Mouse (Mus musculus): ENCODE data around the gene Crk. TPM values are rescaled to one million over a fixed set of nuclear protein-coding genes. Genes with fewer than 3 reads are reported as not detected.

Crk gene
- total and polyA plus RNA-seq, 3 experiments, result 44.1 to 98.0 (median 61.2) TPM

DNA sequence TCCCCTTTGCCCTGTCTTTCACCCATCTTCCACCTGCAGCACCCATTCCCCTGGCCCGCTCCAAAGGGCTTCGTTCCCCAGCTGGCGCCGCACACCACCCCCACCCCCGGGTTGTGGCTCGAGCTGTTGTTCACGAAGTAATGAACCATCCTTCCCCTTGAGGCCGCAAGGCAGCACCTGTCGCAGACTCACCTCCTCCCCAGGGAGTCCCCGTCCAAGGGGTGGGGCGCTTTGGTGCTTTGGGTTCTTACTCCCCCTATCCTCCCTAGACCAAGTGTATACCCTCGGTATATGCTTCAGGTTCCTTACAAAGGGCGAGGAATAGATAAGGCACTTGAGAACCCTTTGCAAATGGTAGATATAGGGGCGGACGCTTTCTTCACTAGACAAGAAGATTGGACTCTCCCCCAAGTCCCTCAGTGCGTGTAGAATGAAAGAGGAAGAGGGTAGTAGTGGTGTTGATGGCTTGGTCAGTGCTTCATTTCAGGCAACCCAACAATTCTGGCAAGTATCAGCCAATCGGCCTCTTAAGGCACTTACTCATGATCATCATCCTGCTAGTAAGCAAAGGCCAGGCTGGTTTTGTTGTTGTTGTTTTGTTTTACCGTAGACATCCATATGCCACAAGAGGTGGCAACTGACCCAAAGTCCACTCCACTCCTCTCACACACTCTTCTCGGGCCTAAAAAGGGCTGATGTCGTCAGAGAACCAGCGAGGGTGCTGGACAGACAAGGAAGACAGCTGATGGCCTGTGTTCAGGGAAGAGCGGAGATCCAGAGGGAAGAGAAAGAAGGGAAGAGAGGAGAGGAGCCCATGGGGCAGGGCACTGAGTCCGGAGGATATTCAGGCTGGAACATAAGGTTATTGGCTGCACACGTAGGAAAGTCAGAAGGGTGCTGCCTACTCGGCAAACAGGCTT, 24.3 kb upstream of the Crk start:
- DNase-seq (ENCODE audit: low spot score) (peak; percentile 51), ATAC-seq (ENCODE audit: extremely low read depth, insufficient number of reproducible peaks, low FRiP score, poor library complexity, severe bottlenecking) (no peak)

DNA sequence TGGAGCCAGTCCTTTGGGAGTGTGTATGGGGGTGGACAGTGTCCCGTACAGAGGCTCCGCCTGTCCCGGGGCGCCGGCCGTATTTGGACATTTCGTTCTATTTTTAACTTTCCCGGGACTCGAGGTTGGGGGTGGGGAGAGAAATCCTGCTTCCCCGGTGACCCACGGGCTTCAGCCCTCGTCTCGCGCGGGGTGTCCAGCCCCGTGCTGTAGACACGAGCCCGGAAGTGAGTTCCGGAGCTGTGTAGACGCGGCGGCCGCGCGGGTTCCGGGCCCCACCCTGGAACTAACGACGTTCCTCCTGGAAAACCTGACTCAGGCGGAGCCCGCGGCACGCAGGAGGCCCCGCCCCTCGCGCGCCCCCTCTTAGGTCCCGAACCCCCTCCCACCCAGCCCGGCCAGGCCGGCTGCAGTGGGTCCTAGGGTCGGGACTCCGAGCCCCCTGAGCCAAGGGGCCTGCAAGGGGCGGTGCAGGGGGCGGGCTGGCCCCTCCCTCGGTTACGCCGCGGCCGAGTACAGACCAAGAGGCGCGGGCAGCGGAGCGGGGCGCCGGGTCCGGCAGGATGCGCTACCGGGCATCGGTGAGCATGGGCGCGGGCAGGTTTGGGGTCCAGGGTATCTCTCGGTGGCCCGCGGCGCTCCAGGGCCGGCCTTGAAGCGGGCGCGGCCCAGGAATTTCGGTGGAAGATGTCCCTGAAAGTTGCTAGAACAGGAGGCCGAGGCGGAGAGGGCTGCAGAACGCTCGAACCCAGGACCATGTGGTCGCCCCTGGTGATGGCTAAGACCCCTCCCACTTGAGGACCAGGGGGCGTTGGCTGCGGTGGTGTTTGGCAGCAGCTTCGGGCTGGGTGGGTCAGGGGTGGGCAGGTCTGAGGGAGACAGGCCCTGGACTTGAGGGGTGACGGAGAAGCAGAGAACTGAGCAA, 23.2 kb upstream of the Crk start:
- Histone ChIP-seq H3K4me3 (ENCODE audit: low read depth, low read length) (peak overlapping the region; percentile 80), H3K4me1 (ENCODE audit: insufficient read depth, low read depth, low read length) (peaks cover 68% of the 10 kb centered on the region), H3K27me3 (ENCODE audit: insufficient read depth, low read length) (no peaks in the 10 kb centered on the region), H3K36me3 (replicated peaks) (peaks cover 42% of the 10 kb centered on the region), H3K9me3 (replicated peaks) (no peaks in the 10 kb centered on the region)
- DNase-seq (ENCODE audit: low spot score), result peak; percentile 63
- ATAC-seq (ENCODE audit: extremely low read depth, insufficient number of reproducible peaks, low FRiP score, poor library complexity, severe bottlenecking), result no peak
- no peak for TF ChIP-seq GATA1 (IDR thresholded peaks at IDR 0.05; ENCODE audit: borderline replicate concordance, low read length)
- no peak for TF ChIP-seq GATA2 (IDR thresholded peaks at IDR 0.05; ENCODE audit: borderline replicate concordance, low read depth, low read length)
- no peak for TF ChIP-seq POLR2AphosphoS5 (IDR thresholded peaks at IDR 0.05; ENCODE audit: insufficient replicate concordance, low read depth, low read length)

More for the DNA sequence above, 24.3 kb upstream of the Crk start:
- TF ChIP-seq POLR2AphosphoS5 (IDR thresholded peaks at IDR 0.05; ENCODE audit: insufficient replicate concordance, low read depth, low read length) (no peak), GATA2 (IDR thresholded peaks at IDR 0.05; ENCODE audit: borderline replicate concordance, low read depth, low read length) (no peak), TAL1 (conservative IDR thresholded peaks at IDR 0.05; ENCODE audit: low read depth, low read length) (no peak), CTCF (IDR thresholded peaks at IDR 0.05; ENCODE audit: low read depth, low read length) (no peak), GATA1 (IDR thresholded peaks at IDR 0.05; ENCODE audit: borderline replicate concordance, low read length) (no peak)
- Histone ChIP-seq H3K4me3 (ENCODE audit: low read depth, low read length) (peak overlapping the region; percentile 80), H3K36me3 (replicated peaks) (peaks cover 30% of the 10 kb centered on the region), H3K27me3 (ENCODE audit: insufficient read depth, low read length) (no peaks in the 10 kb centered on the region), H3K4me1 (ENCODE audit: insufficient read depth, low read depth, low read length) (peaks cover 76% of the 10 kb centered on the region), H3K9me3 (replicated peaks) (no peaks in the 10 kb centered on the region)

DNA sequence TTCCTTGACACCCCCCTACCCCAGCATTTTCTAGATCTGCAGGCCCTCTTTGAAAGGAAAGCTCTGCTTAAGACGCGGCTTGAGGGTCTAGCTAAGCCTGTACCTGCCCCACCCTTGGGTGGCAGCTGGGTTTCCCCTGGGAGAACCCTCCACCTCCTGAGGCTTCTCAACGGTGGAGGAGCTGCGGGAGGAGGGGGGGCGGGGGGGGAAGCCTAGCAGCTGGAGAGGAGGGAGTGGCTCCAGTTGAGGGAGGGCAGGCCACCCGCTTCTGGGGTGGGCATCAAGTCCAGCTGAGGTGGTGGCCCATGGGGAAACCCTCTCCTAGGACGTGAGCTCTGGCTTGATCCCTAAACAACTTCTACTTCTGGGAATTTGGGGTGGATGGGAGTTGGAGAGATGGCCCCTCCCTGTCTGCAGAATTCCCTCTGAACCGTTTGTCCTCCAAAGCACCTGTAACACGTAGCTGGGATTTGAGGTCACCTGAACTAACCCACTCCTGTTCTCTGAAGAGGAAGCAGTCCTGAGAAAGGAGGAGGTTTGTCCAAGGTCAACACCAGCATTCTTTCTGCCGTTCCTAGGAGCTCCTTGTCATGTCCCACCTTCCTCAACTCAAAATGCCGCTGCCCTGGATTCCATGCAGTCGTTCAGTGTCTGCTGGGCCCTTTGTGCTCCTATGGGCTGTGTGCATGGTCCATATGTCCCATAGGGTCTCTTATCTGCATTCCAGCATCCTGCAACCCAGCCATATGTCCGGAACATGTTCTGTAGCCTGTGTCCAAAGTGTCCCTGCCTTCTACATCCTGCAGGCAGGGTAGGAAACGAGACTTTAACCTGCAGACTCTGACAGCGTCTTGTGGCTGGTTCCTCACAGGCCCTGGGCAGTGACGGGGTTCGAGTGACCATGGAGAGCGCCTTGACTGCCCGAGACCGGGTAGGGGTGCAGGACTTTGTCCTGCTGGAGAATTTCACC, 22.2 kb upstream of the Crk start:
- H3K27me3 ChIP-seq (ENCODE audit: insufficient read depth, low read length), result no peaks in the 10 kb centered on the region
- DNase-seq (ENCODE audit: low spot score), result peak; percentile 35
- TF ChIP-seq POLR2AphosphoS5 (IDR thresholded peaks at IDR 0.05; ENCODE audit: insufficient replicate concordance, low read depth, low read length) (no peak), GATA1 (IDR thresholded peaks at IDR 0.05; ENCODE audit: borderline replicate concordance, low read length) (no peak), TAL1 (conservative IDR thresholded peaks at IDR 0.05; ENCODE audit: low read depth, low read length) (no peak), GATA2 (IDR thresholded peaks at IDR 0.05; ENCODE audit: borderline replicate concordance, low read depth, low read length) (no peak), CTCF (IDR thresholded peaks at IDR 0.05; ENCODE audit: low read depth, low read length) (no peak)
- peaks cover 52% of the 10 kb centered on the region for H3K36me3 ChIP-seq (replicated peaks)
- ATAC-seq (ENCODE audit: extremely low read depth, insufficient number of reproducible peaks, low FRiP score, poor library complexity, severe bottlenecking), result no peak
- peak overlapping the region; percentile 80 for H3K4me3 ChIP-seq (ENCODE audit: low read depth, low read length)
- peaks cover 63% of the 10 kb centered on the region for H3K4me1 ChIP-seq (ENCODE audit: insufficient read depth, low read depth, low read length)
- no peaks in the 10 kb centered on the region for H3K9me3 ChIP-seq (replicated peaks)

DNA sequence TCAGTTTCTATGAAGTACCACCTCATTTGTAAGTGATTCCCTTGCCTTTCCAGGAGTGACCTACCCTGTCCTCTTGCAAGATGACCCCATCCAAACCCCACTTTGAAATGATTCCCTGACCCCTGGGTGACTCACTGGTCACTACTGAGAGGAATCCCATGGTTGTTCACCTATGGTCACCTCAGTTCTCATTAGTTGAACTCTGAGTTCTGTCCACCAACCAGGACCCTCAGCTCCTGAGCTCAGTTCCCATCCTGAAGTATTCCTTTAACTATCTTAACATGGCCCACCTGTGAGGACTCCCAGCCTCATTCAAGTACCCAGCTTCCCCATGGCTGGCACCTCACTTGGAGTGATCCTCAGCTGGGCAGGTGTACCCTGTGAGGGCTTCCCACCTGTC, 21.2 kb upstream of the Crk start:
- Histone ChIP-seq H3K9me3 (replicated peaks) (no peaks in the 10 kb centered on the region), H3K4me1 (ENCODE audit: insufficient read depth, low read depth, low read length) (peaks cover 55% of the 10 kb centered on the region), H3K27me3 (ENCODE audit: insufficient read depth, low read length) (no peaks in the 10 kb centered on the region), H3K36me3 (replicated peaks) (peaks cover 61% of the 10 kb centered on the region), H3K4me3 (ENCODE audit: low read depth, low read length) (no peak overlapping the region)
- TF ChIP-seq GATA1 (IDR thresholded peaks at IDR 0.05; ENCODE audit: borderline replicate concordance, low read length) (no peak), CTCF (IDR thresholded peaks at IDR 0.05; ENCODE audit: low read depth, low read length) (no peak), TAL1 (conservative IDR thresholded peaks at IDR 0.05; ENCODE audit: low read depth, low read length) (no peak)
- DNase-seq (ENCODE audit: low spot score), result no peak
- ATAC-seq (ENCODE audit: extremely low read depth, insufficient number of reproducible peaks, low FRiP score, poor library complexity, severe bottlenecking), result no peak

DNA sequence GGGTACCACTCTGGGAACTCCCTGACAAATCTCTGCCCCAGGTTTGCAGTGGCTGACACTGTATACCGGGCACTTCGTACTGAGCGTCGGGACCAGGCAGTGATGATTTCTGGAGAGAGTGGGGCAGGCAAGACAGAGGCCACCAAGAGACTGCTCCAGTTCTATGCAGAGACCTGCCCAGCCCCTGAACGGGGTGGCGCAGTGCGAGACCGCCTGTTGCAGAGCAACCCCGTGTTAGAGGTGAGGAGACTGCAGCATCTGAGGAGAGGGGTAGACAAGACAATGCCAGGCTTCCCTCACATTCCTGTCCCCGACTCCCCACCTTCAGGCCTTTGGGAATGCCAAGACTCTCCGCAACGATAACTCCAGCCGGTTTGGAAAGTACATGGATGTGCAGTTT, 20.7 kb upstream of the Crk start:
- Histone ChIP-seq H3K9me3 (replicated peaks) (no peaks in the 10 kb centered on the region), H3K36me3 (replicated peaks) (peaks cover 65% of the 10 kb centered on the region), H3K4me3 (ENCODE audit: low read depth, low read length) (no peak overlapping the region), H3K27me3 (ENCODE audit: insufficient read depth, low read length) (no peaks in the 10 kb centered on the region), H3K4me1 (ENCODE audit: insufficient read depth, low read depth, low read length) (peaks cover 50% of the 10 kb centered on the region)
- no peak for DNase-seq (ENCODE audit: low spot score)
- TF ChIP-seq TAL1 (conservative IDR thresholded peaks at IDR 0.05; ENCODE audit: low read depth, low read length), result no peak
- no peak for TF ChIP-seq POLR2AphosphoS5 (IDR thresholded peaks at IDR 0.05; ENCODE audit: insufficient replicate concordance, low read depth, low read length)
- no peak for TF ChIP-seq CTCF (IDR thresholded peaks at IDR 0.05; ENCODE audit: low read depth, low read length)
- no peak for TF ChIP-seq GATA2 (IDR thresholded peaks at IDR 0.05; ENCODE audit: borderline replicate concordance, low read depth, low read length)
- ATAC-seq (ENCODE audit: extremely low read depth, insufficient number of reproducible peaks, low FRiP score, poor library complexity, severe bottlenecking), result no peak

Measured in G1E (cell line).